Mouse (Mus musculus): ENCODE results near the gene Krtap1-3. TPM values are rescaled to one million over a fixed set of nuclear protein-coding genes. Genes with fewer than 3 reads are reported as not detected.
"Not testable (repeated sequence)": the region's sequence is repeated elsewhere in the genome, so short reads cannot be mapped to it uniquely, and the experiment has no call there.

Krtap1-3 gene
- total RNA-seq (2021) = not detected
- long read RNA-seq = 0 reads

- DNase-seq (ENCODE audit: low spot score in 2 of 2) = no peak
Observed at GRCm38 (mm10) chr11:99590981-99591380, at the start of gene Krtap1-3. Gene Krtap1-3 (minus strand): TSS chr11:99591339.

GRCm38 (mm10) chr11:99640926-99641325, 49.8 kb upstream of the Krtap1-3 start:
- DNase-seq (ENCODE audit: low spot score in 2 of 2) = no peak

- no peak for DNase-seq (ENCODE audit: low spot score in 2 of 2)
Observed at GRCm38 (mm10) chr11:99637086-99637485, 45.9 kb upstream of the Krtap1-3 start.

GRCm38 (mm10) chr11:99634653-99635134, 43.6 kb upstream of the Krtap1-3 start, which contains the start of gene Krtap4-2:
Gene Krtap4-2 (minus strand): TSS chr11:99635084.
- no peak for DNase-seq (ENCODE audit: low spot score in 2 of 2)

- DNase-seq (ENCODE audit: low spot score in 2 of 2) = no peak
Observed at GRCm38 (mm10) chr11:99633293-99633692, 42.2 kb upstream of the Krtap1-3 start.

GRCm38 (mm10) chr11:99630890-99631289, 39.8 kb upstream of the Krtap1-3 start:
- DNase-seq (ENCODE audit: low spot score in 2 of 2) = no peak

- no peak for DNase-seq (ENCODE audit: low spot score in 2 of 2)
Observed at GRCm38 (mm10) chr11:99628138-99628537, 37.0 kb upstream of the Krtap1-3 start, which contains the start of gene Krtap4-1. Gene Krtap4-1 (minus strand): TSS chr11:99628238.

- no peak for DNase-seq (ENCODE audit: low spot score in 2 of 2)
Observed at GRCm38 (mm10) chr11:99620335-99620734, 29.2 kb upstream of the Krtap1-3 start, which contains the start of gene Gm11562. Gene Gm11562 (minus strand): TSS chr11:99620435.

- no peak for DNase-seq (ENCODE audit: low spot score in 2 of 2)
Observed at GRCm38 (mm10) chr11:99614796-99615363, 23.7 kb upstream of the Krtap1-3 start, which contains the start of gene Krtap2-4. Gene Krtap2-4 (minus strand): TSS chr11:99614846.

GRCm38 (mm10) chr11:99610089-99610488, 18.9 kb upstream of the Krtap1-3 start, which contains the start of gene Gm11937:
Gene Gm11937 (minus strand): TSS chr11:99610189.
- not testable (repeated sequence) for DNase-seq (ENCODE audit: low spot score in 2 of 2)

- peak; percentile 42 to 62 for DNase-seq (ENCODE audit: low spot score in 2 of 2)
Observed at GRCm38 (mm10) chr11:99609126-99609525, 18.0 kb upstream of the Krtap1-3 start.

GRCm38 (mm10) chr11:99603208-99603607, 12.1 kb upstream of the Krtap1-3 start, which contains the start of gene Gm11938:
Gene Gm11938 (minus strand): TSS chr11:99603308.
- DNase-seq (ENCODE audit: low spot score in 2 of 2) = not testable (repeated sequence)

GRCm38 (mm10) chr11:99597742-99598141, 6.6 kb upstream of the Krtap1-3 start, which contains the start of gene Krtap9-3:
Gene Krtap9-3 (minus strand): TSS chr11:99598105.
- not testable (repeated sequence) for DNase-seq (ENCODE audit: low spot score in 2 of 2)

- DNase-seq (ENCODE audit: low spot score in 2 of 2) = peak; percentile 46 to 83
Observed at GRCm38 (mm10) chr11:99585096-99585495, 6.0 kb downstream of the Krtap1-3 start.

- DNase-seq (ENCODE audit: low spot score in 2 of 2) = no peak
Observed at GRCm38 (mm10) chr11:99583245-99583704, 7.9 kb downstream of the Krtap1-3 start, which contains the start of gene Krtap1-4. Gene Krtap1-4 (minus strand): TSS chr11:99583654.

GRCm38 (mm10) chr11:99581564-99581963, 9.6 kb downstream of the Krtap1-3 start:
- DNase-seq (ENCODE audit: low spot score in 2 of 2) = no peak

- DNase-seq (ENCODE audit: low spot score in 2 of 2) = no peak
Observed at GRCm38 (mm10) chr11:99581051-99581450, 10.1 kb downstream of the Krtap1-3 start.

- DNase-seq (ENCODE audit: low spot score in 2 of 2) = no peak
Observed at GRCm38 (mm10) chr11:99580636-99581035, 10.5 kb downstream of the Krtap1-3 start, which contains the start of gene Krtap1-5. Gene Krtap1-5 (minus strand): TSS chr11:99581016.

GRCm38 (mm10) chr11:99574106-99574505, 17.0 kb downstream of the Krtap1-3 start:
- DNase-seq (ENCODE audit: low spot score in 2 of 2) = peak; percentile 38 to 83

- peak in 1 of 2 experiments; percentile 4 for DNase-seq (ENCODE audit: low spot score in 2 of 2)
Observed at GRCm38 (mm10) chr11:99573164-99573563, 18.0 kb downstream of the Krtap1-3 start.

- DNase-seq (ENCODE audit: low spot score in 2 of 2) = no peak
Observed at GRCm38 (mm10) chr11:99566530-99566929, 24.6 kb downstream of the Krtap1-3 start, which contains the start of gene Krtap3-1. Gene Krtap3-1 (minus strand): TSS chr11:99566630.

GRCm38 (mm10) chr11:99562580-99562979, 28.6 kb downstream of the Krtap1-3 start:
- DNase-seq (ENCODE audit: low spot score in 2 of 2) = no peak
